Mouse (Mus musculus) cortical plate, adult 2 months (tissue): ENCODE results near the gene Tent5c.

Source experiments
- CTCF ChIP-seq: fragments of 200-500 bp; IDR thresholded peaks from 2 replicates; pipeline ENCODE4 v1.5.1; 2011; ENCODE audit warnings: mild to moderate bottlenecking, control low read depth, low read length; ENCODE audit not compliant: insufficient read depth; ENCODE audit errors: extremely low read depth
- POLR2A ChIP-seq: fragments of 200-500 bp; IDR thresholded peaks from 2 replicates; pipeline ENCODE4 v1.6.1; 2011; ENCODE audit warnings: mild to moderate bottlenecking, low read length, control low read depth; ENCODE audit not compliant: insufficient read depth; ENCODE audit errors: extremely low read depth

DNA sequence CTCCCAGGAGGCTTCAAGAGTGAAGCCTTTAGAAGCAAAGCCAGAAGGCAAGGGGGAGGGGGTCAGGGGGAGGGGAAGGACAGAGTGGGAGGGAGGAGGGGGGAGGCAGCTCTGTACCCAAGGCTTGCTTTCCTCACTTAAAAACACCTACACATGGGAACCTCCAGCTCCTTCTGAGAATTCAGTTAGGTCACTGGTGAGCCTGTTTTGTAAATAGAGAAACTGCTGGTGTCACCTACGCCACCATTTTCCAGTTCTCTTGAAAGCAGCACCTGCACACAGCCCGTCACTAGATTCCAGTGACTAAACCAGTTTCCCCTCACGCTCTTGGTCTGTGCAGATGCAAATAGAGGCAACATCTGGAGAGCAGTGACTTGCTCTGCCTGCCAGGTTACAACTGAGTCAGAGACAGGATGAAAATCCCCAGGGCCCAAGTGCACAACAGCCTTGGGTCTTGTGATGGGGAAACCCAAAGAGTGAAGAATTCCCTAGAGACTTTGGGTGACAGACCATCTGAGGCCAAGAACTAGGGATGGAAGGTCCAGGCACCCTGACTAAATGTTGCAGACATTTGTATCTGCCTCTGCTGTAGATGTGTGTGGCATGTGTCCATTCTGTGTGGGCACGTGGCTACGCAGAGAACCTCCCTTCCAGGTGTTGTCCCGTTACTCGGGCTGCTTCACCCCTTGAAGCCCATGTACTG lies 45.2 kb downstream of the Tent5c start:
- TF ChIP-seq CTCF = no peak
- no peak for TF ChIP-seq POLR2A
